Mouse (Mus musculus) midbrain, postnatal 0 days (tissue): ENCODE results near the gene Gm10300. TPM values are rescaled to one million over a fixed set of nuclear protein-coding genes. Genes with fewer than 3 reads are reported as not detected.

ENCODE experiments used
- ATAC-seq: fragments of 200-750 bp; cut with Nextera tagmentation; 2 replicates; pipeline ENCODE4 v1.8.0; 2017; ENCODE audit warnings: moderate number of reproducible peaks, mild to moderate bottlenecking, moderate TSS enrichment, moderate library complexity; ENCODE audit not compliant: low FRiP score
- DNase-seq: peaks from one replicate; pipeline ENCODE4 v3.0.0-alpha.2; 2015; ENCODE audit warnings: low spot score
- H3K27ac ChIP-seq: fragments of 300-500 bp; sonication (generic); 2 replicates; pipeline ENCODE4 v1.5.1; 2014; ENCODE audit warnings: low read depth, mild to moderate bottlenecking, low read length, mixed read lengths
- H3K27me3 ChIP-seq: fragments of 300-500 bp; sonication (generic); 2 replicates; pipeline ENCODE4 v1.6.1; 2014; ENCODE audit warnings: low read length, control low read depth, mixed read lengths; ENCODE audit not compliant: insufficient read depth
- H3K36me3 ChIP-seq: fragments of 300-500 bp; sonication (generic); 2 replicates; pipeline ENCODE4 v1.6.1; 2014; ENCODE audit warnings: low read length, control low read depth, mixed read lengths; ENCODE audit not compliant: insufficient read depth
- H3K4me1 ChIP-seq: fragments of 300-500 bp; sonication (generic); 2 replicates; pipeline ENCODE4 v1.6.1; 2014; ENCODE audit warnings: mild to moderate bottlenecking, control low read depth, antibody characterized with exemption, low read length, mixed read lengths; ENCODE audit not compliant: insufficient read depth
- H3K4me2 ChIP-seq: fragments of 300-500 bp; sonication (generic); 2 replicates; pipeline ENCODE4 v1.6.1; 2014; ENCODE audit warnings: low read depth, mild to moderate bottlenecking, low read length, mixed read lengths; ENCODE audit not compliant: poor library complexity, severe bottlenecking
- H3K4me3 ChIP-seq: fragments of 300-500 bp; sonication (generic); 2 replicates; pipeline ENCODE4 v1.5.1; 2014; ENCODE audit warnings: low read depth, mild to moderate bottlenecking, low read length, moderate library complexity
- H3K9ac ChIP-seq: fragments of 300-500 bp; sonication (generic); replicated peaks from 2 replicates; pipeline ENCODE4 v1.6.1; 2014; ENCODE audit warnings: mild to moderate bottlenecking, low read length, moderate library complexity, mixed read lengths; ENCODE audit not compliant: poor library complexity, severe bottlenecking
- H3K9me3 ChIP-seq: fragments of 300-500 bp; sonication (generic); 2 replicates; pipeline ENCODE4 v1.6.1; 2016; ENCODE audit warnings: low read length, control low read depth
- CTCF ChIP-seq: IDR thresholded peaks from 2 replicates; pipeline ENCODE4 v1.5.1; 2016; ENCODE audit warnings: antibody characterized with exemption, mild to moderate bottlenecking
- WGBS: fragments of 180-500 bp; shearing (Covaris S2); extraction: QIAGEN DNeasy Blood & Tissue Kit; methylation state at CpG from one replicate; pipeline ENCODE4 v1.1.7; 2014; 5-methylcytosine and 5-hydroxymethylcytosine counted together
- polyA plus RNA-seq: library from polyadenylated mRNA; unstranded; fragments of >200 nt; fragmentation: Nextera tagmentation; extraction: Ambion mirVana; gene quantifications from 2 replicates; pipeline ENCODE4 v1.2.1, GENCODE M21; 2015
- total RNA-seq: library from RNA; depleted of rRNA; stranded (reverse); fragments of >200 nt; gene quantifications from 2 replicates; pipeline ENCODE4 v1.2.3, GENCODE M21; 2014

Gene Gm10300
- total and polyA plus RNA-seq, 2 experiments from 2014 or later = 0.05 to 0.06 TPM

GRCm38 (mm10) chr4:132029851-132030741, 44.4 kb upstream of the Gm10300 start:
- no peak overlapping the region for H3K4me3 ChIP-seq
- TF ChIP-seq CTCF = no peak
- H3K9ac ChIP-seq = no peak overlapping the region
- DNase-seq = no peak
- no peaks in the 10 kb centered on the region for H3K4me1 ChIP-seq
- no peaks in the 10 kb centered on the region for H3K9me3 ChIP-seq
- no peak overlapping the region for H3K27ac ChIP-seq
- H3K36me3 ChIP-seq = no peaks in the 10 kb centered on the region
- no peak overlapping the region for H3K4me2 ChIP-seq
- no peak for ATAC-seq
- WGBS = 67% methylated on average over 10 of the region's 10 CpGs
- no peaks in the 10 kb centered on the region for H3K27me3 ChIP-seq

- Histone ChIP-seq H3K27me3 (no peaks in the 10 kb centered on the region), H3K27ac (no peak overlapping the region), H3K4me3 (no peak overlapping the region), H3K36me3 (no peaks in the 10 kb centered on the region), H3K9me3 (no peaks in the 10 kb centered on the region), H3K4me2 (no peak overlapping the region), H3K4me1 (no peaks in the 10 kb centered on the region), H3K9ac (no peak overlapping the region)
- TF ChIP-seq CTCF = peak; percentile 53
- ATAC-seq (no peak), DNase-seq (no peak)
- 84% methylated on average over 1 of the region's 1 CpGs for WGBS
Measured at GRCm38 (mm10) chr4:132033183-132033582, 41.3 kb upstream of the Gm10300 start.

- no peaks in the 10 kb centered on the region for H3K4me1 ChIP-seq
- WGBS = 24% methylated on average over 2 of the region's 2 CpGs
- no peak for DNase-seq
- no peak overlapping the region for H3K27ac ChIP-seq
- H3K4me2 ChIP-seq = no peak overlapping the region
- H3K9me3 ChIP-seq = no peaks in the 10 kb centered on the region
- H3K36me3 ChIP-seq = no peaks in the 10 kb centered on the region
- H3K4me3 ChIP-seq = no peak overlapping the region
- TF ChIP-seq CTCF = no peak
- ATAC-seq = no peak
- no peaks in the 10 kb centered on the region for H3K27me3 ChIP-seq
- H3K9ac ChIP-seq = no peak overlapping the region
Measured at GRCm38 (mm10) chr4:132034242-132034641, 40.3 kb upstream of the Gm10300 start.

GRCm38 (mm10) chr4:132037137-132037536, 37.4 kb upstream of the Gm10300 start:
- no peak for ATAC-seq
- Histone ChIP-seq H3K4me1 (no peaks in the 10 kb centered on the region), H3K4me2 (no peak overlapping the region), H3K27ac (no peak overlapping the region), H3K27me3 (no peaks in the 10 kb centered on the region), H3K9ac (no peak overlapping the region), H3K36me3 (no peaks in the 10 kb centered on the region), H3K9me3 (no peaks in the 10 kb centered on the region), H3K4me3 (no peak overlapping the region)
- 78% methylated on average over 5 of the region's 5 CpGs for WGBS
- DNase-seq = no peak
- no peak for TF ChIP-seq CTCF

GRCm38 (mm10) chr4:132037991-132038390, 36.5 kb upstream of the Gm10300 start:
- TF ChIP-seq CTCF = no peak
- no peaks in the 10 kb centered on the region for H3K36me3 ChIP-seq
- H3K4me2 ChIP-seq = no peak overlapping the region
- no peaks in the 10 kb centered on the region for H3K4me1 ChIP-seq
- no peak overlapping the region for H3K4me3 ChIP-seq
- no peak for DNase-seq
- H3K9me3 ChIP-seq = no peaks in the 10 kb centered on the region
- ATAC-seq = no peak
- H3K9ac ChIP-seq = no peak overlapping the region
- WGBS = 61% methylated on average over 7 of the region's 7 CpGs
- H3K27ac ChIP-seq = no peak overlapping the region
- H3K27me3 ChIP-seq = no peaks in the 10 kb centered on the region

- H3K9me3 ChIP-seq = no peaks in the 10 kb centered on the region
- ATAC-seq = no peak
Measured at GRCm38 (mm10) chr4:132038809-132039208, 35.7 kb upstream of the Gm10300 start.

More at GRCm38 (mm10) chr4:132038809-132039208, 35.7 kb upstream of the Gm10300 start:
- no peak overlapping the region for H3K4me2 ChIP-seq
- TF ChIP-seq CTCF = no peak
- no peak overlapping the region for H3K9ac ChIP-seq
- DNase-seq = no peak
- H3K4me1 ChIP-seq = no peaks in the 10 kb centered on the region
- H3K36me3 ChIP-seq = no peaks in the 10 kb centered on the region
- H3K27me3 ChIP-seq = no peaks in the 10 kb centered on the region
- no peak overlapping the region for H3K4me3 ChIP-seq
- H3K27ac ChIP-seq = no peak overlapping the region
- WGBS = 61% methylated on average over 2 of the region's 2 CpGs
